Mouse (Mus musculus): ENCODE measurements around the gene Apoc3. TPM values are rescaled to one million over a fixed set of nuclear protein-coding genes. Genes with fewer than 3 reads are reported as not detected.

Gene Apoc3
- polyA plus RNA-seq, 1 experiment from 2014 or later, result not detected

- Histone ChIP-seq H3K4me1 (ENCODE audit: control insufficient read depth, insufficient read depth, low read length) (no peaks in the 10 kb centered on the region), H3K27me3 (ENCODE audit: control insufficient read depth, insufficient read depth, low read length) (no peaks in the 10 kb centered on the region), H3K4me2 (replicated peaks; ENCODE audit: low read depth, low read length) (no peak overlapping the region), H3K9ac (replicated peaks; ENCODE audit: low read depth, low read length) (no peak overlapping the region), H3K27ac (ENCODE audit: low read length) (no peak overlapping the region), H3K36me3 (ENCODE audit: control insufficient read depth, insufficient read depth, low read length) (no peaks in the 10 kb centered on the region), H3K4me3 (ENCODE audit: low read depth, low read length) (no peak overlapping the region), H3K9me3 (ENCODE audit: control insufficient read depth, low read depth, low read length) (no peaks in the 10 kb centered on the region)
- 50% methylated on average over 2 of the region's 2 CpGs for WGBS
- ATAC-seq (ENCODE audit: insufficient number of reproducible peaks, insufficient read depth, low FRiP score, low read depth), result no peak
These were observed 50.2 kb downstream of the Apoc3 start for GRCm38 (mm10) chr9:46185191-46185590.

- WGBS, result 60% methylated on average over 5 of the region's 5 CpGs
- no peak overlapping the region for H3K4me2 ChIP-seq (replicated peaks; ENCODE audit: low read depth, low read length)
- no peaks in the 10 kb centered on the region for H3K9me3 ChIP-seq (ENCODE audit: control insufficient read depth, low read depth, low read length)
- no peaks in the 10 kb centered on the region for H3K27me3 ChIP-seq (ENCODE audit: control insufficient read depth, insufficient read depth, low read length)
- no peak for ATAC-seq (ENCODE audit: insufficient number of reproducible peaks, insufficient read depth, low FRiP score, low read depth)
- no peak overlapping the region for H3K9ac ChIP-seq (replicated peaks; ENCODE audit: low read depth, low read length)
- no peaks in the 10 kb centered on the region for H3K4me1 ChIP-seq (ENCODE audit: control insufficient read depth, insufficient read depth, low read length)
- H3K36me3 ChIP-seq (ENCODE audit: control insufficient read depth, insufficient read depth, low read length), result no peaks in the 10 kb centered on the region
- no peak overlapping the region for H3K4me3 ChIP-seq (ENCODE audit: low read depth, low read length)
- H3K27ac ChIP-seq (ENCODE audit: low read length), result peak overlapping the region; percentile 58; the same call in 1 of the 2 replicates
These were observed 50.9 kb downstream of the Apoc3 start for GRCm38 (mm10) chr9:46184542-46184941.

Other genes with a start within 250 kb of the Apoc3 start
- 177 and 180 TPM in 2 replicates for gene Pafah1b2, start 222.9 kb downstream of the Apoc3 start, polyA plus RNA-seq (2014; fragmentation: Nextera tagmentation; extraction: Ambion mirVana)
- gene Sik3, start 222.8 kb downstream of the Apoc3 start, polyA plus RNA-seq (2014; fragmentation: Nextera tagmentation; extraction: Ambion mirVana), result 8.7 and 9.6 TPM in 2 replicates
- gene Apoa1, start 7.1 kb downstream of the Apoc3 start, polyA plus RNA-seq (2014; fragmentation: Nextera tagmentation; extraction: Ambion mirVana), result 70.2 and 73.0 TPM in 2 replicates
- gene Apoa4, start 5.1 kb upstream of the Apoc3 start, polyA plus RNA-seq (2014; fragmentation: Nextera tagmentation; extraction: Ambion mirVana), result 0.67 and 1.2 TPM in 2 replicates
- not detected in 2 replicates for gene Apoa5, start 33.0 kb upstream of the Apoc3 start, polyA plus RNA-seq (2014; fragmentation: Nextera tagmentation; extraction: Ambion mirVana)
- gene Zpr1, start 37.4 kb upstream of the Apoc3 start, polyA plus RNA-seq (2014; fragmentation: Nextera tagmentation; extraction: Ambion mirVana), result 49.6 and 59.2 TPM in 2 replicates
- 23.8 and 24.1 TPM in 2 replicates for gene Bud13, start 47.4 kb upstream of the Apoc3 start, polyA plus RNA-seq (2014; fragmentation: Nextera tagmentation; extraction: Ambion mirVana)
- not detected in 2 replicates for gene 4931429L15Rik, start 84.3 kb upstream of the Apoc3 start, polyA plus RNA-seq (2014; fragmentation: Nextera tagmentation; extraction: Ambion mirVana)

Data from stomach, embryonic 14.5 days (tissue).